Mouse (Mus musculus) limb, embryonic 11.5 days (tissue): ENCODE measurements around the gene Ntm. TPM values are rescaled to one million over a fixed set of nuclear protein-coding genes. Genes with fewer than 3 reads are reported as not detected.

Source experiments
- ATAC-seq: fragments of 200-750 bp; cut with Nextera tagmentation; 2 replicates; pipeline ENCODE4 v1.8.0; 2017; ENCODE audit warnings: low read depth; ENCODE audit not compliant: insufficient number of reproducible peaks, low FRiP score, low TSS enrichment
- DNase-seq: peaks from one replicate; pipeline ENCODE4 v3.0.0-alpha.2; 2015; ENCODE audit warnings: low spot score
- H3K27ac ChIP-seq: fragments of 300-500 bp; sonication (generic); replicated peaks from 2 replicates; pipeline ENCODE4 v1.5.1; 2014; ENCODE audit warnings: low read depth, mild to moderate bottlenecking, low read length
- H3K27me3 ChIP-seq: fragments of 300-500 bp; sonication (generic); 2 replicates; pipeline ENCODE4 v1.6.1; 2014; ENCODE audit warnings: mild to moderate bottlenecking, low read length, mixed read lengths; ENCODE audit not compliant: control insufficient read depth, insufficient read depth
- H3K36me3 ChIP-seq: fragments of 300-500 bp; sonication (generic); 2 replicates; pipeline ENCODE4 v1.6.1; 2014; ENCODE audit warnings: mild to moderate bottlenecking, low read length, moderate library complexity, mixed read lengths; ENCODE audit not compliant: control insufficient read depth, insufficient read depth
- H3K4me1 ChIP-seq: fragments of 300-500 bp; sonication (generic); 2 replicates; pipeline ENCODE4 v1.6.1; 2014; ENCODE audit warnings: low read length, mixed read lengths; ENCODE audit not compliant: control insufficient read depth, insufficient read depth
- H3K4me2 ChIP-seq: fragments of 300-500 bp; sonication (generic); 2 replicates; pipeline ENCODE4 v1.6.1; 2014; ENCODE audit warnings: low read depth, mild to moderate bottlenecking, moderate library complexity; ENCODE audit not compliant: severe bottlenecking
- H3K4me3 ChIP-seq: fragments of 300-500 bp; sonication (generic); 2 replicates; pipeline ENCODE4 v1.5.1; 2014; ENCODE audit warnings: low read depth, low read length
- H3K9ac ChIP-seq: fragments of 300-500 bp; sonication (generic); 2 replicates; pipeline ENCODE4 v1.6.1; 2014; ENCODE audit warnings: mild to moderate bottlenecking, low read length
- H3K9me3 ChIP-seq: fragments of 300-500 bp; sonication (generic); 2 replicates; pipeline ENCODE4 v1.6.1; 2016; ENCODE audit warnings: low read length; ENCODE audit not compliant: control insufficient read depth
- WGBS: fragments of 180-500 bp; shearing (Covaris S2); extraction: QIAGEN DNeasy Blood & Tissue Kit; methylation state at CpG from one replicate; pipeline ENCODE4 v1.1.7; 2014; 5-methylcytosine and 5-hydroxymethylcytosine counted together
- polyA plus RNA-seq: library from polyadenylated mRNA; unstranded; fragments of >200 nt; fragmentation: Nextera tagmentation; extraction: Ambion mirVana; gene quantifications from 2 replicates; pipeline ENCODE4 v1.2.1, GENCODE M21; 2014

Gene Ntm
- polyA plus RNA-seq, 1 experiment from 2014 or later, result 16.2 TPM

DNA sequence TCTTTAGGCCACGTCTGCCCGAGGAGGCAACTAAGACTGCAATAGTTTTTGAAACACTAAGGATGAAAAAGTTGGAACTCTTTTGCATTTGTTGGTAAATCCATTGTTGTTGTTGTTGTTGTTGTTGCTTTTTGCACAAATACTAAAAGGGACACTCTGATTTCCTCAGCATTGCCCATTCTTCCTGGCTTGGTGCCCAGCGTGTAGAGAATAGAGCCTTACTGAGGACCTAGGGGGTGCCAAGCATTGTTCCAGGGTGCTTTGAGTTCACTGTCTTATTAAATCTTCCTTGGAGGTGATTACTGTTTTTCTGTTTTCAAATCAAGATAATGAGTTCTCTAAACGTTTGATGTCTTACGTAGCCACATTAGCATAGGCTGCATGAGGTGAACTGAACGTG lies 428.2 kb downstream of the Ntm start:
- no peak overlapping the region for H3K9ac ChIP-seq
- H3K4me3 ChIP-seq, result no peak overlapping the region
- no peak overlapping the region for H3K4me2 ChIP-seq
- DNase-seq (no peak), ATAC-seq (no peak)
- no peaks in the 10 kb centered on the region for H3K36me3 ChIP-seq
- WGBS, result 90% methylated on average over 6 of the region's 6 CpGs
- no peaks in the 10 kb centered on the region for H3K9me3 ChIP-seq
- H3K27ac ChIP-seq, result no peak overlapping the region
- 0 out of 2 replicates have a peak, but pooled peaks cover 2% of the 10 kb centered on the region for H3K4me1 ChIP-seq
- no peaks in the 10 kb centered on the region for H3K27me3 ChIP-seq

DNA sequence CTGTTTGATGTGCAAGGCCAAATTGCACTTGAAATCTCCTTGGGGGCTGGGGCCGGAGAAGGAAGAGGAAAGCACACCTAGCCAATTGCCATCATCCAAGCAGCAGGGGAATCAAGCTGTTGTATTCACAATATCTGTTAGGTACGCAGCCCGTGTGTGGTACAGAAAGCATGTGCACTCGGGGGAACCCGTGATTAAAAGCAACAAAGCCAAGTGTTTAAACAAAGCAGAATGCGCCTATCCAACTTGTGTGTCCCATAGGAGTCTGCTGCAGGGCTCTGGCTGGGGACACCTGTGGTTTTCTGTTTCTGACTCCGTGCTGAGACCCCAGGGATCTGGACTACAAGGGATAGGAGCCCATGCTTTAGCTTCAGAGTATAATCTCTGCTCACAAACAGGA lies 428.6 kb downstream of the Ntm start:
- ATAC-seq (no peak), DNase-seq (no peak)
- no peak overlapping the region for H3K4me2 ChIP-seq
- WGBS, result 69% methylated on average over 7 of the region's 7 CpGs
- H3K27me3 ChIP-seq, result no peaks in the 10 kb centered on the region
- no peak overlapping the region for H3K27ac ChIP-seq
- no peak overlapping the region for H3K9ac ChIP-seq
- 0 out of 2 replicates have a peak, but pooled peaks cover 2% of the 10 kb centered on the region for H3K4me1 ChIP-seq
- no peak overlapping the region for H3K4me3 ChIP-seq
- no peaks in the 10 kb centered on the region for H3K9me3 ChIP-seq
- no peaks in the 10 kb centered on the region for H3K36me3 ChIP-seq

DNA sequence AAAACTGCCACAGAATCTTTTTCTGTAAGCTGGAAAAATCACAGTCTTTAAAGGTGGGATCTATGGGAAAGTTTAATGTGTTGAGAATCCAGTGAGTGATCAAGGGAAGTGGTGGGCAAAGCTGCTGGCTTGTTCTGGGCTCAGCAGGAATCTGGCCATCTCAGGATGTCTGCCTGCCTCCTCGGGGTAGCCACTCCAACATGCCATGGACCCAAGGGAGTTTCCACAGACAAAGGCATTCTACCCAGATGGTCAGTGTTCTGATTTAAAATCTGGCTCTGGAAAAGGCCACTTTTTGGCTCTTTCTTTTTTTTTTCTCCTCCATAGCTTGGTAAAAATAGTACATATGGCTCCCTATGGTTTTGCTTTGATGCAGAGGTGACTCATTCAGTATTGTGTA lies 429.4 kb downstream of the Ntm start:
- H3K27ac ChIP-seq, result no peak overlapping the region
- DNase-seq (no peak), ATAC-seq (no peak)
- H3K4me2 ChIP-seq, result no peak overlapping the region
- no peaks in the 10 kb centered on the region for H3K36me3 ChIP-seq
- WGBS, result 37% methylated on average over 1 of the region's 1 CpGs
- H3K4me3 ChIP-seq, result no peak overlapping the region
- no peaks in the 10 kb centered on the region for H3K9me3 ChIP-seq
- no peaks in the 10 kb centered on the region for H3K27me3 ChIP-seq
- H3K4me1 ChIP-seq, result 0 out of 2 replicates have a peak, but pooled peaks cover 2% of the 10 kb centered on the region
- no peak overlapping the region for H3K9ac ChIP-seq

- no peak for ATAC-seq
- Histone ChIP-seq H3K9ac (no peak overlapping the region), H3K4me2 (no peak overlapping the region), H3K9me3 (no peaks in the 10 kb centered on the region), H3K36me3 (no peaks in the 10 kb centered on the region), H3K27ac (no peak overlapping the region), H3K4me3 (no peak overlapping the region), H3K27me3 (no peaks in the 10 kb centered on the region), H3K4me1 (0 out of 2 replicates have a peak, but pooled peaks cover 2% of the 10 kb centered on the region)
- DNase-seq, result no peak
- WGBS, result 76% methylated on average over 6 of the region's 6 CpGs
Observed at GRCm38 (mm10) chr9:29531147-29531917, 431.6 kb downstream of the Ntm start.

GRCm38 (mm10) chr9:29524109-29524508 lies 438.8 kb downstream of the Ntm start:
- Histone ChIP-seq H3K9me3 (no peaks in the 10 kb centered on the region), H3K4me3 (no peak overlapping the region), H3K9ac (no peak overlapping the region), H3K4me1 (no peaks in the 10 kb centered on the region), H3K36me3 (no peaks in the 10 kb centered on the region), H3K27me3 (no peaks in the 10 kb centered on the region), H3K4me2 (no peak overlapping the region), H3K27ac (no peak overlapping the region)
- WGBS, result 84% methylated on average over 1 of the region's 1 CpGs
- DNase-seq (no peak), ATAC-seq (no peak)

GRCm38 (mm10) chr9:29523221-29523620 lies 439.7 kb downstream of the Ntm start:
- H3K4me3 ChIP-seq, result no peak overlapping the region
- DNase-seq (no peak), ATAC-seq (no peak)
- H3K36me3 ChIP-seq, result no peaks in the 10 kb centered on the region
- H3K4me2 ChIP-seq, result no peak overlapping the region
- H3K27me3 ChIP-seq, result no peaks in the 10 kb centered on the region
- no peak overlapping the region for H3K27ac ChIP-seq
- H3K4me1 ChIP-seq, result no peaks in the 10 kb centered on the region
- H3K9me3 ChIP-seq, result no peaks in the 10 kb centered on the region
- WGBS, result 67% methylated on average over 3 of the region's 3 CpGs
- no peak overlapping the region for H3K9ac ChIP-seq

DNA sequence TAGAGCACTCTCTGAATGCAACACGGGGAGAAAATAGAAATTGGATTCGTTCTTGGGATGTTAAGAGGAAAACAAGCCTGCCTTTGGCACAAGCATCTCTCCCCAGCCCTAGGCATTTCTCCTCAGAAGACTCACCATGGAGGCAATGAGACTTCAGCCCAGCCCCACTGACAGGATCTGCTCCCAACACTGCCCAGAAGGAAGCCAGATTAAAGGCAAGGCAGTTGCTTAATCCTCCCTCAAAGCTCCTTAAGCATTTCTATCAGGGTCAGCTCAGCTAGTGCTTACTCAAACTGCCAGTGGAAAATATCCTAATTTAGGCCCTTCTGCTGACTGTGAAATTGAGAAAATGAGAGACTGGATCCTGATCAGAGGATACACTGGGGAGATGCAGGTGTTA lies 443.8 kb downstream of the Ntm start:
- whole genome bisulfite sequencing, result 63% methylated on average over 2 of the region's 2 CpGs
- DNase-seq (no peak), ATAC-seq (no peak)
- no peak overlapping the region for H3K4me3 ChIP-seq
- H3K27ac ChIP-seq, result no peak overlapping the region
- H3K4me2 ChIP-seq, result no peak overlapping the region
- H3K4me1 ChIP-seq, result no peaks in the 10 kb centered on the region
- no peaks in the 10 kb centered on the region for H3K27me3 ChIP-seq
- no peak overlapping the region for H3K9ac ChIP-seq
- H3K9me3 ChIP-seq, result no peaks in the 10 kb centered on the region
- H3K36me3 ChIP-seq, result no peaks in the 10 kb centered on the region

GRCm38 (mm10) chr9:29516688-29517087 lies 446.3 kb downstream of the Ntm start:
- H3K27ac ChIP-seq, result no peak overlapping the region
- H3K27me3 ChIP-seq, result no peaks in the 10 kb centered on the region
- no peak overlapping the region for H3K9ac ChIP-seq
- no peak overlapping the region for H3K4me2 ChIP-seq
- WGBS, result 66% methylated on average over 2 of the region's 2 CpGs
- H3K4me3 ChIP-seq, result no peak overlapping the region
- DNase-seq (no peak), ATAC-seq (no peak)
- no peaks in the 10 kb centered on the region for H3K9me3 ChIP-seq
- H3K36me3 ChIP-seq, result no peaks in the 10 kb centered on the region
- no peaks in the 10 kb centered on the region for H3K4me1 ChIP-seq
